Mouse (Mus musculus) testis, adult 2 months (tissue): ENCODE data around the gene Prap1.

Experiments used
- CTCF ChIP-seq: fragments of 200-500 bp; IDR thresholded peaks from 2 replicates; pipeline ENCODE4 v1.5.1; 2012; ENCODE audit warnings: low read depth, mild to moderate bottlenecking, inconsistent platforms, low read length, moderate library complexity; ENCODE audit not compliant: control insufficient read depth, insufficient read depth, insufficient replicate concordance
- POLR2A ChIP-seq: fragments of 200-500 bp; IDR thresholded peaks from 2 replicates; pipeline ENCODE4 v1.6.1; 2012; ENCODE audit warnings: low read depth, mild to moderate bottlenecking, inconsistent platforms, low read length, moderate library complexity; ENCODE audit not compliant: control insufficient read depth

GRCm38 (mm10) chr7:140135106-140135770, 42.0 kb downstream of the Prap1 start:
- TF ChIP-seq POLR2A (no peak), CTCF (no peak)
